Mouse (Mus musculus): Measurements from ENCODE around the gene Amhr2. TPM values are rescaled to one million over a fixed set of nuclear protein-coding genes. Genes with fewer than 3 reads are reported as not detected.

Gene Amhr2
- polyA plus RNA-seq, 1 experiment, result 0.56 TPM

DNA sequence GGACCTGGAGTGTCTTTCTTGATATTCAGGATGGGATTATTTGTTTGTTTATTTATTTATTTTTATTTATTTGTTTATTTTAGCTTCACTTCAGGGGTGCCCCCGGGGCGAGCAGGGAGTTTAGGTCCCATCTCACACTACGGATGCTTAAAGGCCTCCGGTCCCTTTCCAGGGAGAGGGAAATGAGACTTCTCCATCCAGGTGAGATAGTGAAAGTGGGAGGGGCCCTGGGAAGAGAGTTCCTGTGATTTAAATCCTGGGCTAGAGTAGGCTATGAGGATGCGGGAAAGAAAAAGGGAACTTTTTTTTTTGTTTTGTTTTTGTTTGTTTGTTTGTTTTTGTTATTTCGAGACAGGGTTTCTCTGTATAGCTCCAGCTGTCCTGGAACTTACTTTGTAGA is 14.2 kb downstream of the Amhr2 start:
- H3K4me3 ChIP-seq (ENCODE audit: extremely low read depth, insufficient read depth, insufficient read length), result peak overlapping the region; percentile 68
- H3K36me3 ChIP-seq (ENCODE audit: control insufficient read depth, insufficient read depth, low read length), result peaks cover 11% of the 10 kb centered on the region
- DNase-seq (ENCODE audit: low read depth in 1 of 2, low spot score in 2 of 2), result no peak
- H3K4me1 ChIP-seq (ENCODE audit: control insufficient read depth, insufficient read depth, insufficient read length), result peaks cover 10% of the 10 kb centered on the region
- 22% methylated on average over 6 of the region's 6 CpGs for WGBS
- H3K27ac ChIP-seq (ENCODE audit: insufficient read depth, low read length), result peak overlapping the region; percentile 48; the same call in 1 of the 2 replicates
- TF ChIP-seq CTCF (IDR thresholded peaks at IDR 0.05; ENCODE audit: extremely low read depth, insufficient read depth, insufficient read length, insufficient replicate concordance), result no peak
- TF ChIP-seq POLR2A (IDR thresholded peaks at IDR 0.05; ENCODE audit: low read depth, low read length), result no peak
- no peaks in the 10 kb centered on the region for H3K27me3 ChIP-seq (ENCODE audit: control insufficient read depth, insufficient read depth, low read length)

DNA sequence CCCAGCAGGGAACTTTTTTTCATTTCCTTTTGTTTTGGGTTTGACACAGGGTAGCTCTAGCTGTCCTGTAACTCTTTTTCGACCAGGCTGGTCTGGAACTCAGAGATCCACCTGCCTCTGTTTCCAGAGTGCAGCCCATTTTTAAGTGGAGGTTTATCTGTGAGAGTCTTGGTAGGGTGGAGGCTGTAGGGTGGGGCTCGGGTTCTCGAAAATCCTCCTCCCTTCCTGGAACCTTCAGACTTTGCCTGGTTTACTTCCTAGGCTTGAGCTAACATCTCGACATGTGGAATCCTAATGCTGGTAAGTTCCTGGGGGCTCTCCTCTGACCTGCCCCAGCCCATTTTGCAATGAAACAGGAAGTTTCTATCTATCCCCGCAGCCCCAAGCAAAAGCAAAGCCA is 14.7 kb downstream of the Amhr2 start:
- no peak overlapping the region for H3K27ac ChIP-seq (ENCODE audit: insufficient read depth, low read length)
- 8% methylated on average over 5 of the region's 5 CpGs for WGBS

DNA sequence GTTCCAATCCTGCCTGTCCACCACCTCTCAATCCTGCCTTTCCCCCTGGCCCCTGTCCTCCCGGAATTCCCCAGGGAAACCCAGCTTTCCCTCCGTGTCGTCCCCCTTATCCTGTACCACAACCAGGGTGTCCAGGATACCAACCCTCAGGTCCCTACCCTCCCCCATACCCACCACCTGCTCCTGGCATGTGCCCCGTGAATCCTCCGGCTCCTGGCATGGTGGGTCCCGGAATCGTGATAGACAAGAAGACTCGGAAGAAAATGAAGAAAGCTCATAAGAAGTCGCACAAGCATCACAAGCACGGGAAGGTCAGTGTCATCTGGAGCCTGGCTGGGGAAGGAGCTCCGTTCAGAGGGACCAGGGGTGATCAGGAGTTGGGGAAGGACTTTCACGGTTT is 15.2 kb downstream of the Amhr2 start:
- DNase-seq (ENCODE audit: low read depth in 1 of 2, low spot score in 2 of 2), result no peak
- TF ChIP-seq POLR2A (IDR thresholded peaks at IDR 0.05; ENCODE audit: low read depth, low read length) (no peak), CTCF (IDR thresholded peaks at IDR 0.05; ENCODE audit: extremely low read depth, insufficient read depth, insufficient read length, insufficient replicate concordance) (no peak)
- H3K27ac ChIP-seq (ENCODE audit: insufficient read depth, low read length), result 0 out of 2 replicates have a peak overlapping the region, but pooled peaks have one; percentile 9
- H3K4me3 ChIP-seq (ENCODE audit: extremely low read depth, insufficient read depth, insufficient read length), result peak overlapping the region; percentile 10; the same call in 1 of the 2 replicates
- WGBS, result 53% methylated on average over 12 of the region's 12 CpGs
- peaks cover 11% of the 10 kb centered on the region for H3K36me3 ChIP-seq (ENCODE audit: control insufficient read depth, insufficient read depth, low read length)
- no peaks in the 10 kb centered on the region for H3K27me3 ChIP-seq (ENCODE audit: control insufficient read depth, insufficient read depth, low read length)
- peaks cover 10% of the 10 kb centered on the region for H3K4me1 ChIP-seq (ENCODE audit: control insufficient read depth, insufficient read depth, insufficient read length)

More for the DNA sequence above, 14.7 kb downstream of the Amhr2 start:
- TF ChIP-seq POLR2A (IDR thresholded peaks at IDR 0.05; ENCODE audit: low read depth, low read length) (no peak), CTCF (IDR thresholded peaks at IDR 0.05; ENCODE audit: extremely low read depth, insufficient read depth, insufficient read length, insufficient replicate concordance) (no peak)
- peaks cover 10% of the 10 kb centered on the region for H3K4me1 ChIP-seq (ENCODE audit: control insufficient read depth, insufficient read depth, insufficient read length)
- H3K27me3 ChIP-seq (ENCODE audit: control insufficient read depth, insufficient read depth, low read length), result no peaks in the 10 kb centered on the region
- no peak for DNase-seq (ENCODE audit: low read depth in 1 of 2, low spot score in 2 of 2)
- H3K4me3 ChIP-seq (ENCODE audit: extremely low read depth, insufficient read depth, insufficient read length), result peak overlapping the region; percentile 40
- peaks cover 11% of the 10 kb centered on the region for H3K36me3 ChIP-seq (ENCODE audit: control insufficient read depth, insufficient read depth, low read length)

DNA sequence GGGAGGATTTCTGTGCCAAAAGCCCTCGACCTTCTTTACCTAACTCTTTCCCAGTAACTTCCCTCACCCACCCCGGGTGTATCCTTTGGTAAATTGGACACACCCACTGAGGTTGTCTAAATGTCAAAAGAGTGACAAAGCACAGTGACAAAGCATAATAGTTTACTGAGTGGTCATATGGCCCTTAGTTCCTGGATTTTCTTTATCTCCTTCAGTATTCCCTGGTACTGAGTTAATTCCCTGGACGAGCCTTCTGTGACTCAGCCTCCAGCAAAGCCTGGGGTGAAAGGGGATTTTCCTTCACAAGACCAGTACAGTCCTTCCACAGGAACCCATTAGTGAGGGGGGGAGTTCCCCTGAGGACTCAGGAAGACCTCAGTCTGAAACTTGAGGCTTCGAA is 15.8 kb downstream of the Amhr2 start:
- peaks cover 10% of the 10 kb centered on the region for H3K4me1 ChIP-seq (ENCODE audit: control insufficient read depth, insufficient read depth, insufficient read length)
- no peak overlapping the region for H3K4me3 ChIP-seq (ENCODE audit: extremely low read depth, insufficient read depth, insufficient read length)
- H3K27me3 ChIP-seq (ENCODE audit: control insufficient read depth, insufficient read depth, low read length), result no peaks in the 10 kb centered on the region
- no peak overlapping the region for H3K27ac ChIP-seq (ENCODE audit: insufficient read depth, low read length)
- WGBS, result 16% methylated on average over 4 of the region's 4 CpGs
- peaks cover 11% of the 10 kb centered on the region for H3K36me3 ChIP-seq (ENCODE audit: control insufficient read depth, insufficient read depth, low read length)
- TF ChIP-seq POLR2A (IDR thresholded peaks at IDR 0.05; ENCODE audit: low read depth, low read length), result no peak
- TF ChIP-seq CTCF (IDR thresholded peaks at IDR 0.05; ENCODE audit: extremely low read depth, insufficient read depth, insufficient read length, insufficient replicate concordance), result no peak
- DNase-seq (ENCODE audit: low read depth in 1 of 2, low spot score in 2 of 2), result no peak

DNA sequence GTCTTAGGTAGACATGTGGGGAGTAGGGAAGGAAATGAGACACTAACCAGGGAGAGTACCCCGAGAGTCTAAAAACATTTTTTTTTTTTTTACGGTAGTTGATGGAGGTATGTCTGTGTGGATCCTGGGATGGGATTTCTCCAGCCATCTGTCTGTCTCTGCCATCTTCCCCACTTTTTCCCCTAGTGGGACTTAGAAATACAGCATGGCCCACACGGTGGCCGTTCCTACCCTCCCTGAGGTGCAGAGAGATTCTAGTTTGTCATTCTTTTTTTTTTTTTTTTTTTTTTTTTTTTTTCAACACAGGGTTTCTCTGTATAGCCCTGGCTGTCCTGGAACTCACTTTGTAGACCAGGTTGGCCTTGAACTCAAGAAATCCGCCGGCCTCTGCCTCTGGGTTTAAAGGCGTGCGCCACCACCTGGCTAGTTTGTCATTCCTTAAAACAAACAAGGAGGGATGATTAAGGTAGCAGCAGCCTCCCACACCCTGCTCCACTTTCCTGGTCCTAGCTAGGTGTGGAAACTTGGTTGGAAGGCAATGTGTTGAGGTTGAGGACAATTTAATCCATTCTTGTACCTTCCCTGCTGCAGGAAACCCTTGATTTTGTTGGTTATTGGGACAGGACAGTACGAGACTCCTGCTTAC is 16.4 kb downstream of the Amhr2 start:
- no peak overlapping the region for H3K27ac ChIP-seq (ENCODE audit: insufficient read depth, low read length)
- no peak for DNase-seq (ENCODE audit: low read depth in 1 of 2, low spot score in 2 of 2)
- 73% methylated on average over 9 of the region's 9 CpGs for WGBS
- TF ChIP-seq CTCF (IDR thresholded peaks at IDR 0.05; ENCODE audit: extremely low read depth, insufficient read depth, insufficient read length, insufficient replicate concordance) (no peak), POLR2A (IDR thresholded peaks at IDR 0.05; ENCODE audit: low read depth, low read length) (no peak)
- peaks cover 11% of the 10 kb centered on the region for H3K36me3 ChIP-seq (ENCODE audit: control insufficient read depth, insufficient read depth, low read length)
- H3K4me3 ChIP-seq (ENCODE audit: extremely low read depth, insufficient read depth, insufficient read length), result no peak overlapping the region
- H3K27me3 ChIP-seq (ENCODE audit: control insufficient read depth, insufficient read depth, low read length), result no peaks in the 10 kb centered on the region
- peaks cover 10% of the 10 kb centered on the region for H3K4me1 ChIP-seq (ENCODE audit: control insufficient read depth, insufficient read depth, insufficient read length)

DNA sequence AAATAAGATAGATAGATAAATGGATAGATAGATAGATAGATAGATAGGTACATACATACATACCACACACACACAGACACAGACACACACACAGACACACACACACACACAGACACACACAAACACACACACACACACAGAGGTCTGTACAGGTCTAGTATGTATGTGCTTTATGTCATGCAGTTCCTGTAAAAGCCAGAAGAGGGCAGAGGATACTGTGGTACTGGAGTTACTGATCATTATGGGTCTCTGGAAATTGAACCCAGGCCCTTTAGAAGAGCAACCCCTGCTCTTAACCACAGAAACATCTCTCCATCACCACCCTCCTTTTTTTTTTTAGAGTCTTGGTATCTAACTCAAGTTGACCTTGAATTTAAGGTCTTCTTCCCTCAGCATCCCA is 18.5 kb downstream of the Amhr2 start:
- peaks cover 6% of the 10 kb centered on the region; the same call in 1 of the 2 replicates for H3K4me1 ChIP-seq (ENCODE audit: control insufficient read depth, insufficient read depth, insufficient read length)
- no peak overlapping the region for H3K27ac ChIP-seq (ENCODE audit: insufficient read depth, low read length)
- H3K27me3 ChIP-seq (ENCODE audit: control insufficient read depth, insufficient read depth, low read length), result no peaks in the 10 kb centered on the region
- peak in 1 of 2 experiments; percentile 22 for DNase-seq (ENCODE audit: low read depth in 1 of 2, low spot score in 2 of 2)
- TF ChIP-seq POLR2A (IDR thresholded peaks at IDR 0.05; ENCODE audit: low read depth, low read length), result no peak
- TF ChIP-seq CTCF (IDR thresholded peaks at IDR 0.05; ENCODE audit: extremely low read depth, insufficient read depth, insufficient read length, insufficient replicate concordance), result no peak
- peaks cover 11% of the 10 kb centered on the region for H3K36me3 ChIP-seq (ENCODE audit: control insufficient read depth, insufficient read depth, low read length)
- H3K4me3 ChIP-seq (ENCODE audit: extremely low read depth, insufficient read depth, insufficient read length), result no peak overlapping the region

DNA sequence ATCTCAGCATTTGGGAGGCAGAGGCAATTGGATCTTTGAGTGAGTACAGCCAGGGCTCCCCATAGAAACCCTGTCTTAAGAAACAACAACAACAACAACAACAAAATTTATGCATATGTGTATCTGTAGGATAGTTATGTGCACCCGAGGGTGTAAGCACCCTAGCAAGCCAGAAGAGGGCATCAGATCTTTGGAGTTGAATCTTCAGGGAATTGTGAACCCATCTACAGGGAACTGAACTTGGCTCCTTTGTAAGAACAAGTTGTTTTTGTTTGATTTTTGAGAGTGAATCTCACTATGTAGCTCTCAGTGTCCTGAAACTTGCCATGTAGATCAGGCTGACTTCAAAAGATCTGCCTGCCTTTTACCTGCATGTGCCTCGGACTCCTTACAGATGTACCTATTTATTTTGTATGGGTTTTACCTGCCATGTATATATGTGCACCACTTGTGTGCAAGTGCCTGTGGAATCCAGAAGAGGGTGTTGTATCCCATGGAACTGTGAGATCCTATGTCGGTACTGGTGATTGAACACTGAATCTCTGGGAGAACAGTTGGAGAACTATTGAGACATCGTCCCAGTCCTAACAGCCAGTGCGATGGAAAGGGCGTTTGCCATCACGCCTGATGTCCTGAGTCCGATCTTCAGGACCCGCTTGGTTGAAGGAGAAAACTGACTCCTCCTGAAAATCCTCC is 23.7 kb downstream of the Amhr2 start:
- no peak for DNase-seq (ENCODE audit: low read depth in 1 of 2, low spot score in 2 of 2)
- H3K27ac ChIP-seq (ENCODE audit: insufficient read depth, low read length), result no peak overlapping the region
- H3K4me1 ChIP-seq (ENCODE audit: control insufficient read depth, insufficient read depth, insufficient read length), result peaks cover 3% of the 10 kb centered on the region; the same call in 1 of the 2 replicates
- no peak for TF ChIP-seq POLR2A (IDR thresholded peaks at IDR 0.05; ENCODE audit: low read depth, low read length)
- TF ChIP-seq CTCF (IDR thresholded peaks at IDR 0.05; ENCODE audit: extremely low read depth, insufficient read depth, insufficient read length, insufficient replicate concordance), result no peak
- WGBS, result 96% methylated on average over 9 of the region's 9 CpGs
- peaks cover 5% of the 10 kb centered on the region for H3K36me3 ChIP-seq (ENCODE audit: control insufficient read depth, insufficient read depth, low read length)
- no peaks in the 10 kb centered on the region for H3K27me3 ChIP-seq (ENCODE audit: control insufficient read depth, insufficient read depth, low read length)
- H3K4me3 ChIP-seq (ENCODE audit: extremely low read depth, insufficient read depth, insufficient read length), result no peak overlapping the region
